Mouse (Mus musculus) intestine, postnatal 0 days (tissue): ENCODE data around the gene Opn1mw. TPM values are rescaled to one million over a fixed set of nuclear protein-coding genes. Genes with fewer than 3 reads are reported as not detected.

Experiments
- ATAC-seq: fragments of 200-750 bp; cut with Nextera tagmentation; 2 replicates; pipeline ENCODE4 v1.8.0; 2017; ENCODE audit warnings: mild to moderate bottlenecking, moderate TSS enrichment, moderate library complexity
- H3K27ac ChIP-seq: fragments of 300-500 bp; sonication (generic); 2 replicates; pipeline ENCODE4 v1.5.1; 2014; ENCODE audit warnings: mild to moderate bottlenecking, low read depth, low read length, moderate library complexity
- H3K27me3 ChIP-seq: fragments of 300-500 bp; sonication (generic); replicated peaks from 2 replicates; pipeline ENCODE4 v1.6.1; 2014; ENCODE audit warnings: low read length, mixed read lengths; ENCODE audit not compliant: control insufficient read depth, insufficient read depth
- H3K36me3 ChIP-seq: fragments of 300-500 bp; sonication (generic); 2 replicates; pipeline ENCODE4 v1.6.1; 2014; ENCODE audit warnings: mild to moderate bottlenecking, moderate library complexity; ENCODE audit not compliant: control insufficient read depth, insufficient read depth
- H3K4me1 ChIP-seq: fragments of 300-500 bp; sonication (generic); replicated peaks from 2 replicates; pipeline ENCODE4 v1.6.1; 2014; ENCODE audit warnings: antibody characterized with exemption, low read length, mixed read lengths; ENCODE audit not compliant: control insufficient read depth, insufficient read depth
- H3K4me2 ChIP-seq: fragments of 300-500 bp; sonication (generic); replicated peaks from 2 replicates; pipeline ENCODE4 v1.6.1; 2014; ENCODE audit warnings: low read depth, mild to moderate bottlenecking, moderate library complexity
- H3K4me3 ChIP-seq: fragments of 300-500 bp; sonication (generic); 2 replicates; pipeline ENCODE4 v1.5.1; 2014; ENCODE audit warnings: low read depth, low read length
- H3K9ac ChIP-seq: fragments of 300-500 bp; sonication (generic); 2 replicates; pipeline ENCODE4 v1.6.1; 2014; ENCODE audit warnings: mild to moderate bottlenecking, low read depth, low read length
- H3K9me3 ChIP-seq: fragments of 300-500 bp; sonication (generic); 2 replicates; pipeline ENCODE4 v1.6.1; 2016; ENCODE audit warnings: mixed run types; ENCODE audit not compliant: control insufficient read depth
- CTCF ChIP-seq: sonication (generic); IDR thresholded peaks from 2 replicates; pipeline ENCODE4 v1.5.1; 2016; ENCODE audit warnings: low read depth, mild to moderate bottlenecking, control low read depth, antibody characterized with exemption, moderate library complexity
- WGBS: fragments of 180-500 bp; shearing (Covaris S2); extraction: QIAGEN DNeasy Blood & Tissue Kit; methylation state at CpG from one replicate; pipeline ENCODE4 v1.1.7; 2014; 5-methylcytosine and 5-hydroxymethylcytosine counted together
- polyA plus RNA-seq: library from polyadenylated mRNA; unstranded; fragments of >200 nt; fragmentation: Nextera tagmentation; extraction: Ambion mirVana; gene quantifications from 2 replicates; pipeline ENCODE4 v1.2.1, GENCODE M21; 2015

Opn1mw gene
- polyA plus RNA-seq = not detected in 2 replicates

DNA sequence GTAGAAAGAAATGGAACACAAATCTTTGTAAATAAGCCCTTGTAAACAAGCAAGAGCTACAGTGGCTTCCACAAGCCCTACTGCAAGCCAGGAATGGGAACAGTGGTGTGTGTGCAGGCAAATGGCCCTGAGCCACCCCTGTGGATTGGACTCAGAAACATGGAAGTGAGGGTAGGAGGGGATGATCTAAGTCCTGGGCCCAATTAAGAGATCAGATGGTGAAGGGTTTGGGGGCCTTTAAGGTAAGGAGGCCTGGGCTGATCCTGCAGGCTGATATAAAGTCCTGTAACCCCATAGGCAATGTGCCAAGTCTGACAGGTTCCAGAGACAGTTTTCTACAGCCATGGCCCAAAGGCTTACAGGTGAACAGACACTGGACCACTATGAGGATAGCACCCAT lies at the start of gene Opn1mw:
TSS of gene Opn1mw (plus strand) at position 301 of the 400 bp plus-strand sequence.
- Histone ChIP-seq H3K27ac (no peak within 1 kb of the TSS), H3K9me3 (no peaks in the 10 kb centered on the region), H3K4me1 (no peaks in the 10 kb centered on the region), H3K27me3 (no peaks in the 10 kb centered on the region), H3K9ac (no peak within 1 kb of the TSS), H3K36me3 (no peaks in the 10 kb centered on the region), H3K4me3 (no peak within 1 kb of the TSS), H3K4me2 (no peak within 1 kb of the TSS)
- no peak for TF ChIP-seq CTCF
- no peak for ATAC-seq

DNA sequence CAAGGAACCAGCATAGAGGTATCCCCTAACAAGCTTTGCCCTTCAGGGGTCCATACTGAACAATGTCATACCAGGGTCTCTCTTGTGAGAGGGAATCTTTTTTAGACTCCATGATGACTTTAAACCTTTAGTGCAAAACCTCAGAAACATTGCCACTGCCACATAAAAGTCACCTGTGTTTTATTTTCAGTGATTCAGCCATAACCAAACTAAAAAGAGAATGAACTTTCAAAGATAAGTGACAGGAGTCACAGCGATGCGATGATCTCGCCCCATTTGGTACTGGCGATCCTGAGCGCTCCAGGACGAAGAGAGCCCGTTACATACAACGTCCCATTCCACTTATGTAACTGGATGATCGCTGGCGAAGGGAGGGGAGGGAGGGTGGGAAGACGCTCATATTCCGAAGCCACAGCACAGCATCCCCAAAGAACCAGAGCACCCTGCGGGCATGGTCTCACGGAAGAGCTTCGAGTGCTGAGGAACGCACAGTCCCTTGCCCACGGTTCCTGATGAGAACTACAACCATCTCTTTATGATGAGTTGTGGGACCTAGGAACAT lies 42.9 kb upstream of the Opn1mw start:
- 0 out of 2 replicates have a peak overlapping the region, but pooled peaks have one; percentile 89 for H3K27ac ChIP-seq
- H3K4me3 ChIP-seq = peak overlapping the region; percentile 63
- H3K4me2 ChIP-seq = peak overlapping the region; percentile 67
- no peak for TF ChIP-seq CTCF
- H3K36me3 ChIP-seq = no peaks in the 10 kb centered on the region
- H3K4me1 ChIP-seq = no peaks in the 10 kb centered on the region
- no peak for ATAC-seq
- H3K9ac ChIP-seq = peak overlapping the region; percentile 69; the same call in 1 of the 2 replicates
- 24% methylated on average over 17 of the region's 17 CpGs for WGBS
- H3K9me3 ChIP-seq = no peaks in the 10 kb centered on the region
- no peaks in the 10 kb centered on the region for H3K27me3 ChIP-seq

DNA sequence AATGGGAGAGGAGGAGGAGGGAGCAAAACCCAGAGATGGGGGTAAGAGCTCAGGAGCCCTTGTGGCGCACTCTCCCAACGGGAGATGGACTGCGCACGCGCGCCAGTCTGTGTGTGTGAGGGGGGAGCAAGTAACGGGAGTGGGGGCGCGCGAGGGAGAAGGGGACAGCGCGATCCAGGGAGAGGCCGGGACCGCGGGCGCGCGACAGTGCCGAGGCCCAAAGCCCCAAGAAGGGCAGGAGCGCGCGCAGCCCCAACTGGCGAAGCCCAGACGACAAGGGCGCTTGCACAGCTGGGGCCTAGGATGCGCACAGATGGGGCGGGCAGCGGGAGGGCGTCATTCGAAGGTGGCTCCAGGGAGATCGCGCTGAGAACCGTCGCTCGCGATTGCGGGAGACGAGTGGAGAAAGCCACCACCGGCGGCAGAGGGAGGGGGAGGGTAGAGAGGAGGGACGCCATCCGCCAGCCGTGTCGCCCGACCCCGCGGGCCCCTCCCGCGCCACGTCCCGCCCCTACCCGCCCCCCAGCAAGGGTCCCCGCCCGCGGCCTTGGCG lies 42.2 kb upstream of the Opn1mw start:
- Histone ChIP-seq H3K9ac (peak overlapping the region; percentile 69), H3K4me2 (peak overlapping the region; percentile 67), H3K27me3 (no peaks in the 10 kb centered on the region), H3K4me3 (peak overlapping the region; percentile 63), H3K27ac (peak overlapping the region; percentile 89), H3K4me1 (no peaks in the 10 kb centered on the region), H3K36me3 (no peaks in the 10 kb centered on the region), H3K9me3 (no peaks in the 10 kb centered on the region)
- WGBS = 14% methylated on average over 42 of the region's 56 CpGs
- TF ChIP-seq CTCF = no peak
- ATAC-seq = peak; percentile 59

DNA sequence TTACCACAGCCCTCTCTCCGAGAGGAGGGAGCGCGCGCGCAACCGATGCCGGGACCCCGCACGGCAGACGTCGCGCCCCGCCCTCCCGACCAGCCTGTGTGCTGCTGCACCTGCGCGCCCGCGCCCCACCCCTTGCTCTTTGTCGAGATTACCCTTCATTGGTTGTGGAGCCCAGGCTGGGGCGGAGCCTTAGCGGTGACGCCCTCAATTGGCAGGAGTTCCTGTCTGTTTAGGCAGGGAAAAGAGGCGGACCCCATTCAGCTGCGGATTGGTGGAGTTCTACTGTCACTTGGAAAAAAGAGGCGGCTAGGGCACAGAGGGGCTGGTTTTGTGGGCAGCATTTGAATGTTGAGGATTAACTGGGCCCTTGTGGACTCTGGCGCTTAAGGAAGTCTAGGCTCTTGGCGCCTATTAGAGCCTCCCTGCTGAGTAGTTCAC lies 41.6 kb upstream of the Opn1mw start:
- Histone ChIP-seq H3K9me3 (no peaks in the 10 kb centered on the region), H3K4me3 (peak overlapping the region; percentile 63), H3K36me3 (no peaks in the 10 kb centered on the region), H3K4me1 (no peaks in the 10 kb centered on the region), H3K27me3 (no peaks in the 10 kb centered on the region), H3K9ac (peak overlapping the region; percentile 69), H3K27ac (peak overlapping the region; percentile 89), H3K4me2 (peak overlapping the region; percentile 24)
- peak; percentile 99 for ATAC-seq
- TF ChIP-seq CTCF = no peak
- 12% methylated on average over 16 of the region's 27 CpGs for WGBS

DNA sequence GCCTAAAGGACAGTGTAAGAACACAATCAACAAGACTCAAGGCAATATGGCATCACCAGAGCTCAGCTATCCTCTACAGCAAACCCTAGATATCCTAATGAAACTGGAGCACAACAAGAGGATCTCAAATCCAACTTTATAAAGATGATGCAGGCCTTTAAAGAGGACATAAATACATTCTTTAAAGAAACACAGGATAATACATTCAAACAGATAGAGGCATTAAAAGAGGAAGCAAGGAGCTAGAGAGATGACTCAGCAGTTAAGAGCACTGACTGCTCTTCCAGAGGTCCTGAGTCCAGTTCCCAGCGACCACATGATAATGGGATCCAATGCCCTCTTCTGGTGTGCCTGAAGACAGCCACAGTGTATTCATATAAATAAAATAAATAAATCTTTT lies 32.1 kb upstream of the Opn1mw start:
- Histone ChIP-seq H3K36me3 (no peaks in the 10 kb centered on the region), H3K27ac (no peak overlapping the region), H3K4me1 (no peaks in the 10 kb centered on the region), H3K9me3 (no peaks in the 10 kb centered on the region), H3K4me2 (no peak overlapping the region), H3K27me3 (no peaks in the 10 kb centered on the region), H3K4me3 (no peak overlapping the region), H3K9ac (no peak overlapping the region)
- TF ChIP-seq CTCF = no peak
- no peak for ATAC-seq
- WGBS = 71% methylated on average over 1 of the region's 1 CpGs

DNA sequence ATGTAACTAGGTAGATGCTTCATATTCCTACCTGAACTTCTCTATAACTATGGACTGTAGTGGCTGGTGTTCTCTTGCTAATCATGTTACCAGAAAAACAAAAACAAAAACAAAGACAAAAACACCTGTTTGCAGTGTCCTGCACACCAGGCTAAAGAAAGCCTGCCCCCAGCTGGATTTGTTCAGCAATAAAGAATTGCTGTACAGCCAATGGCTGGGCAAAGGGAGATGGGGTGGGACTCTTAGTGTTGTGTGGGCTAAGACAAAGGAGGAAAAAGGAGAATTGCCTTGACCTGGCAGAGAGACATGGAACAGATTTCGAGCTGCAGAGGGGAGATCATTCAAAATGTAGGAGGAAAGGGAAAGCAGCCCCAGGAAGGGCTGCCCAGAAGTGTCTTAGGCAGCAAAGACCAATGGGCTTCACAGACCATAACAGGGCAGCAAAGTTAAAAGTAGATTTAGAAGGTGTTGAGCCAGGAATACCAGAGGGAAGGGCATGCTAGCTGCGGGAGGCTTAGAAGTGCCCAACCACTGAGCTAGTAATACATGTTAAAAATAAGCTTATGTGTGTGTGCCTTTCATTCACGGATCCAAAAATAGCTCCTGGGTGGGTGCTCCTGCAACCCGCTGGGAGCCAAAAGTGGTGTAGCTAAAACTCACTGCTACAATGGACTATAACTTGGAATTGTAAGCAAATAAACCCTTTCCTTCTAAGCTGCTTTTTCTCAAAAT lies 23.6 kb upstream of the Opn1mw start:
- H3K9me3 ChIP-seq = no peaks in the 10 kb centered on the region
- peak; percentile 30 for TF ChIP-seq CTCF
- H3K27me3 ChIP-seq = no peaks in the 10 kb centered on the region
- H3K36me3 ChIP-seq = no peaks in the 10 kb centered on the region
- H3K4me3 ChIP-seq = no peak overlapping the region
- no peak overlapping the region for H3K9ac ChIP-seq
- H3K4me2 ChIP-seq = no peak overlapping the region
- H3K27ac ChIP-seq = no peak overlapping the region
- 48% methylated on average over 4 of the region's 4 CpGs for WGBS
- no peaks in the 10 kb centered on the region for H3K4me1 ChIP-seq
- ATAC-seq = no peak
